Mouse (Mus musculus) monocyte, adult 5-6 weeks (primary cell): ENCODE data around the gene Nol7. TPM values are rescaled to one million over a fixed set of nuclear protein-coding genes. Genes with fewer than 3 reads are reported as not detected.

Experiments
- ATAC-seq: fragments of 153-309, 156-312 bp; replicated peaks from 2 replicates; pipeline ENCODE4 v1.8.0; 2017; ENCODE audit warnings: mild to moderate bottlenecking; ENCODE audit not compliant: low TSS enrichment, insufficient number of reproducible peaks, severe bottlenecking, poor library complexity, low FRiP score
- total RNA-seq: library from RNA; stranded (forward); fragments of 200-1000, 200-491, 200-594 nt; gene quantifications from 3 replicates; pipeline ENCODE4 v1.2.3, GENCODE M21; 2017

The Nol7 gene
- total RNA-seq = 180 to 335 TPM (median 181 TPM) in 3 replicates

DNA sequence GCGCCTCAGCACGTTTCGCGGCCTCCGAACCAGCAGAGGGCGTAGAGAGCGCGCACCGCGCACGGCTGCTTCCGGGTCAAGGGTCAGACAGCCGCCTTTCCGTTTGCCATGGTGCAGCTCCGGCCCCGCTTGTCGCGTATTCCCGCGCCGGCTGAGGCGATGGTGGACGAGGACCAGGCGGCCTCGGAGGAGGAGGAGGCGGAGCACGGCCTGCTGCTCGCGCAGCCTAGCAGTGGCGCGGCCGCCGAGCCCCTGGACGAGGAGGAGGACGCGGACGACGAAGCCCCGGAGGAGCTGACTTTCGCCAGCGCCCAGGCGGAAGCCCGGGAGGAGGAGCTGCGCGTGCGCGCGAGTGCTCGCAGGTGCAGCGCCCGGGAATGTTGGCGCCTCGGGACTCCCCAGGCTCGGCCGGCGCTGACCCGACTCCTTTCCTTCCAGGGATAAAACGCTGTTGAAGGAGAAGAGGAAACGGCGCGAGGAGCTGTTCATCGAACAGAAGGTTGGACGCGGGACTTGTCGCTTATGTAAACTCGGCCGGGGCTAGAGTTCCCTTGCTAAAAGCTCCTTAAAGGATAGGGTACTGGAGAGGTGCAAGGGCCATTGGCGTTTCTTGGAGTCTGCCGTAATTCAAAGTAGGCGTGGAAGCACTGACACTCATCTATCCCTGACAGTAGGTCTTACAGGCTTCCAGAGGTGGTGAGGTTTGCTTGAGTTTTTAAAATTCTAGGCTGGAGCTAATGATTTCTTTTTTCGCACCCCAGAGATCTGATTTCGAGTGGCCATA, at the start of gene Nol7:
Nol7 (plus strand) TSS at position 94 of the 784 bp plus-strand sequence.
- ATAC-seq = peak; percentile 96

- ATAC-seq = no peak
These were observed 48.8 kb upstream of the Nol7 start for GRCm38 (mm10) chr13:43349376-43349775.

DNA sequence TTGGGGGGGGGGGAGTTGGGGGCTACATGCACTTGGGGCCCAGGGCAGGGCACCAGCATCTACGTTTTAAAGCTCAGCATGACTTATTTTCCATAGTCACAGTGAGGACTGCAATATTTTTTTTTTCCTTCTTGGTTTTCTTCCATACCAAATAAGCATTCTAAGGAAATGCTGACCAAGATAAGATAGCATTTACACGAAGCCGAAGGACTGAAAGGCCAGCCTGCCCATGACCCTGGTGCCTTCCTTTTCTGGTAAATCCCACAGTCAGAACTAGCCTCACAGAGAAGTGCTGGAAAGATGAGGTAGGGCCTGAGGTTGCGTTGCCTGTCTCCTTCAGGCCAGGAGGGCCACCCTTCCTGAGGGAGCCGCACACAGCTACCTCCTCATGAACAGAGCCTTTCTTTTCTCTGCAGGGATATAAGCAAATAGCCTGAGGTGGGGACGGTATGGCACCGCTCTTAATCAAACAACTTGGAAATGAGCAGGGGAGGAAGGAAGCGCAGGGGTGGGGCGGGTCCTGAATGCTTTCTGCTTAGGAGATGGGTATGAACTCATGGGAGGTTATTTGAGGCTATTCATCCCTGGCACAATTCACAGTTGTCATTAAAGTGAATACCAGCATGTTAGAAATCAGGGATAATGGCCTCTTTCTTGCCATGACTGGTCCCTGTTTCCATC, 47.6 kb upstream of the Nol7 start:
- ATAC-seq = no peak

DNA sequence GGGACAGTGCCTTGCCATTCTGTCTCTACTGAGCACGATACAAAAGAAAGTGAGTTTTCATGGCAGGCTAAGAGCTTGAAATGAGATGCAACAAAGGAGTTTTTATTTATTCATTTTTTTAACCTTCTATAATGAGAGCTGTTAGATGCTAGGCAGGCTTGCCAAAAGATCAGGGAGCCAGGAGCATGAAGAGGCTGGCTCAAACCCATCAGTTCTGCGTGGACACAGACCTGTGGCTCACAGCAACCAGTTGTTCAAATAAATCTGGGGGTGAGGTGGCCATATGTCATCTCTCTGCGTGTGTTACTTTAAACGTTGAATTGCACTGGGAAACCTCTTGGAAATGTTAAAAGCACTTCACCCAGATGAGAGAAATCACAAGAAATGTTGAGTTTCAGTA, 44.8 kb upstream of the Nol7 start:
- no peak for ATAC-seq

- ATAC-seq = no peak
These were observed 43.8 kb upstream of the Nol7 start for GRCm38 (mm10) chr13:43354362-43354761.

- ATAC-seq = no peak
These were observed 41.7 kb upstream of the Nol7 start for GRCm38 (mm10) chr13:43356346-43357125.

- ATAC-seq = no peak
These were observed 37.7 kb upstream of the Nol7 start for GRCm38 (mm10) chr13:43360534-43360933.

GRCm38 (mm10) chr13:43362353-43362752, 35.8 kb upstream of the Nol7 start:
- no peak for ATAC-seq

- peak; percentile 92 for ATAC-seq
These were observed 33.0 kb upstream of the Nol7 start, which contains the start of gene Sirt5 for GRCm38 (mm10) chr13:43364985-43365824. Gene Sirt5, plus strand, starts transcription at chr13:43365496.

DNA sequence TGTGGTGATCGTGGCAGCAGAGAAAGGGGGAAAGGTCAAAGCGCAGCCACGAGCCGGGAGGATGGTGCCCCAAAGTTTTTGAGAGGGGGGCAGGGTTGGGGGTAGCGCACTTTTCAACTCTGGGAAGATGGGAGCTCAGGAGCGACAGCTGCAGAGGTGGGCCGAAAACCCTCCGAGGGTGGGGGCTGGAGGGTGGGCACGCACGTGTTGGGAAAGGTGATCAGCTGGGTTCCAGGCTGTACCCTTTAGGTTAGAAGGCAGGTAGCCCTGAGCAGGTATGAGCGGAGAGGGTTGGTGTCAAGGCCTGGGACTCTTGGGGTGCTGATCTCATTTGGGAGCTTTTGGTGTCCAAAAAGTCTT, 32.4 kb upstream of the Nol7 start:
- no peak for ATAC-seq

DNA sequence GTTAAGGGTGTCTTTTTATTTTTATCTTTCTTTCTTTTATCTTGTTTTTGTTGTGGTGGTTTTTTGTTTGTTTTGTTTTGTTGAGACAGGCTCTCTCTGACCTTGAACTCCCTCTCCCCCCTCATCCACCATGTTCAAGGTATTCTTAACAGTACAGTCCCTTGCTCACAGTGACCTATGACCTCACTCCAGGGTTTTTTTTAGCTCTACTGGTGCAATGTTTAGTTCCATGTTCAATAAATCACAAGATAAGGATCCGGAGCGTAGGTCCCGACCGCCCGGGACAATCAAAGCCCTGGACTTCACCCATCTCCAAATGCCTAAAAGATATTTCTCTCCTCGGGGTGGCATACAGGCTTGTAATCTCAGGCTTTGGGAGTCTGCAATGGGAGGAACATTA, 28.1 kb upstream of the Nol7 start:
- ATAC-seq = no peak

GRCm38 (mm10) chr13:43372892-43373291, 25.3 kb upstream of the Nol7 start:
- no peak for ATAC-seq

GRCm38 (mm10) chr13:43374205-43374604, 24.0 kb upstream of the Nol7 start:
- ATAC-seq = no peak

- no peak for ATAC-seq
These were observed 23.2 kb upstream of the Nol7 start for GRCm38 (mm10) chr13:43374918-43375432.

GRCm38 (mm10) chr13:43379989-43380388, 18.2 kb upstream of the Nol7 start:
- ATAC-seq = no peak

- ATAC-seq = no peak
These were observed 12.9 kb upstream of the Nol7 start for GRCm38 (mm10) chr13:43385321-43385720.

- ATAC-seq = no peak
These were observed 392 bp upstream of the Nol7 start for GRCm38 (mm10) chr13:43397700-43398296.

DNA sequence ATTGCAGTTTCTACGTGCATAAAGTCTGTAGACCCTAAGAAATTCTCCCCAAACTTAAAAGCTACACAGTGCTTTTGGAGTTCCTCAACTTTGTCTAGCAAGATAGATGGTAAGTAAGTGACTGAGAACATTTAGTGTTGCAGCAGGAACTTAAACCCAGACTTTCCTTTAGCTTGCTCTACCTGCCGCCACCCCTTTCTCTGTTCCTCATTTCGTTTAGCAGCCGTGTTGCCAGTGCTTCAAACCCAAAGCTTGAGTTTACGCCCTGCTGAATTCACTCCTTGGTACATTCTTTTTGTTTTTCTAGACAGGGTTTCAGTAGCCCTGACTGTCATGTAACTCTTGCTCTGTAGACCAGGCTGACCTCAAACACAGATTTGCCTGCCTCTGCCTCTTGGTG, 1.4 kb downstream of the Nol7 start:
- no peak; the same call in 1 of the 2 replicates for ATAC-seq
